Mouse (Mus musculus) pancreas, adult 10 weeks (tissue): ENCODE results near the gene Vmn1r49. TPM values are rescaled to one million over a fixed set of nuclear protein-coding genes. Genes with fewer than 3 reads are reported as not detected.

Source experiments
- polyA plus RNA-seq: library from polyadenylated mRNA; stranded (reverse); fragments of 350-450 nt; fragmentation: Illumina TruSeq; extraction: RNeasy Lipid Tissue Mini Kit (QIAGEN cat#74804); gene quantifications from one replicate; pipeline ENCODE4 v1.2.3, GENCODE M21; 2015; ENCODE audit warnings: low read depth, low replicate concordance; ENCODE audit not compliant: insufficient read depth

The Vmn1r49 gene
- polyA plus RNA-seq: not detected

GRCm38 (mm10) chr6:90078406-90078805, at the start of gene Vmn1r49:
Gene Vmn1r49 (minus strand): TSS chr6:90078506.

DNA sequence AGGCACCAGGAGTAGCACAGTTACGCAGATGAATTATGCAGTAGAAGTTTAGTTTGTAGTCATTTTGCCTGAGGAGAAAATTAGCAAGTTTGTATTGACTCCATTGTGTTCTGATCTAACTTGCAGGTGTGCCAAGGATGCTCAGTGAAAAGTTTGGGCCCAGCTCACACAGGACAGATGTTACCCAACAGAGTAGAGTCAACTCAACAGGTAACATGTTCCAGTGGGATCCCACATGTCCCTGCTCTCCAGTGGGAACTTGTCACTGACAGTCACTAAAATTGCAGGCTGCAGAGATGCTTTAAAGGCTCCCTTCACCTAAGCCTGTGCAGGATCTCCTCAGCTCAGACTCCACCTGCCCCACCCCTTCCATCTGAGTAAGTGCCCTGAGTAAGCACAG, 44.0 kb upstream of the Vmn1r49 start, which contains the start of gene Vmn1r51:
Gene Vmn1r51 (plus strand): TSS at position 301 of the 400 bp plus-strand sequence.

DNA sequence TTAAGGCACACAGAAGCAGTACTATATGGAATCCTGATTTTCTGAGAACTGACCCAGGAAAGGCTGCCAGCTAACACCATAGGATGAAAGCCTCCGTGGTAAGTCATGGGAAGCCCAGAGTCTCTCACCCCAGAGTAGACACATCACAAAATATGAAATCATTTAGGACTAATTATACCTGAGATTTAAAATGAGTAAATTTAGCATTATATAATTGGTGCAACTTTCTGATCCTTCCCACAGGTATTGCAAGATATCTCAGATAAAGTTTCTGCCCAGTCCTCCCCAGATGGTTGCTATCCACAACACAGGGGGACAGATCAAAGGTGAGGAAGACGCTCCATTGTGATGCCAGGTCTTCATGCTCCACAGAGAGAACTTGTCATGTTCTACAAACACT, 22.8 kb upstream of the Vmn1r49 start, which contains the start of gene Vmn1r50:
Gene Vmn1r50 (plus strand): TSS at position 301 of the 400 bp plus-strand sequence.

DNA sequence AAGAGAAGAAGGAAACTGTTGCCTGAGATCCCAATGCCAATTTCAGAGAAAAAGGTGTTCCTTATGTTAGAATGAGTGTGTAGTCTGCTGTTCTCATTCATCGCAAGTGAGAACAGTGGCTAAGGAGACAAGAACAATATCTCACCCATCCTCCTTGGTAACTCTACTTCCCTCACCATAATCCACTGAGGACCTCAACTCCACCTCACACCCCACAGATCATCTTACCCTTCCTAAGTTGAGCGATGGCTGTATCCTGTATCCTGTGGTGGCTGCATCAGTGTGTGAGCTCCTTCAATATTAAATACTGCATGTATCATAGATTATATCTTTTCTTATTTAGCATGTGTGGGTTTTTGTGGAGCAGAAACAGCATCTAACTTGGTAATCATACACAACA, 41.6 kb downstream of the Vmn1r49 start, which contains the start of gene Vmn1r48:
Gene Vmn1r48 (minus strand): TSS at position 101 of the 400 bp plus-strand sequence.

Other genes starting within 250 kb of the Vmn1r49 start
- not detected for gene Vmn1r42, start 202.1 kb downstream of the Vmn1r49 start, polyA plus RNA-seq
- not detected for gene Vmn1r43, start 202.1 kb downstream of the Vmn1r49 start, polyA plus RNA-seq
- gene Vmn1r44, start 194.8 kb downstream of the Vmn1r49 start, polyA plus RNA-seq: not detected
- not detected for gene Vmn1r45, start 137.9 kb downstream of the Vmn1r49 start, polyA plus RNA-seq
- not detected for gene Vmn1r46, start 109.2 kb downstream of the Vmn1r49 start, polyA plus RNA-seq
- gene Vmn1r47, start 62.4 kb downstream of the Vmn1r49 start, polyA plus RNA-seq: not detected
- not detected for gene Vmn1r48, start 41.7 kb downstream of the Vmn1r49 start, polyA plus RNA-seq
- gene Vmn1r50, start 22.9 kb upstream of the Vmn1r49 start, polyA plus RNA-seq: not detected
- not detected for gene Vmn1r51, start 44.1 kb upstream of the Vmn1r49 start, polyA plus RNA-seq
- gene Vmn1r52, start 96.3 kb upstream of the Vmn1r49 start, polyA plus RNA-seq: not detected
- gene V1ra8, start 124.3 kb upstream of the Vmn1r49 start, polyA plus RNA-seq: not detected
- gene Vmn1r53, start 145.9 kb upstream of the Vmn1r49 start, polyA plus RNA-seq: not detected
- gene Vmn1r54, start 167.8 kb upstream of the Vmn1r49 start, polyA plus RNA-seq: not detected
- gene BC048671, start 222.7 kb upstream of the Vmn1r49 start, polyA plus RNA-seq: not detected
- gene Chst13, start 246.7 kb upstream of the Vmn1r49 start, polyA plus RNA-seq: not detected